Mouse (Mus musculus) heart, postnatal 4 days (tissue): Measurements from ENCODE around the gene Scn1a. TPM values are rescaled to one million over a fixed set of nuclear protein-coding genes. Genes with fewer than 3 reads are reported as not detected.

Experiments used
- DNase-seq: peaks from one replicate; pipeline ENCODE4 v3.0.0; 2021
- total RNA-seq, 2 experiments: library from RNA; stranded (reverse); gene quantifications; 2 replicates each; pipeline ENCODE4 v1.2.3; 2021

The Scn1a gene
- total RNA-seq = under 1 TPM; 0.05 to 0.14 TPM

DNA sequence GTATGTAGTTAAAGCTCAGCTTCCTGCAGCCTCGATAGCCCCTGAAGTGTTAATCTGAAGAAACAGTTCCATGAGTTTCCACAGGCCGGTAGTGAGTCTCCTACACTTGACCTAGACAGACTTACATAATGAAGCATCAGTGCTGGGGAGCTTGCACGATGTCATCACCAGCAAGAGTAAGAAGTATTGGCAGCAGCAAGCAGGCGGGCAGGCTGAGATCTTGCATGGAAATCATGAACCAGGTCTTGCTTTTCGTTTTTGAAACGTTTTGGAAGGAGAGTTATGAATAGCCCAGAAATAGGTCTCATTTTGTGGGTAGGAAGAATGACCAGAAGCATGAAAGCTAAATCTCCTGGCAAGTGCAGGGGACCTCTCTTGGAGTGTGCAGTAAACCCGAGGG is at the start of gene Scn1a:
Gene Scn1a, minus strand, starts transcription at position 130 of the 400 bp plus-strand sequence.
- DNase-seq = no peak

DNA sequence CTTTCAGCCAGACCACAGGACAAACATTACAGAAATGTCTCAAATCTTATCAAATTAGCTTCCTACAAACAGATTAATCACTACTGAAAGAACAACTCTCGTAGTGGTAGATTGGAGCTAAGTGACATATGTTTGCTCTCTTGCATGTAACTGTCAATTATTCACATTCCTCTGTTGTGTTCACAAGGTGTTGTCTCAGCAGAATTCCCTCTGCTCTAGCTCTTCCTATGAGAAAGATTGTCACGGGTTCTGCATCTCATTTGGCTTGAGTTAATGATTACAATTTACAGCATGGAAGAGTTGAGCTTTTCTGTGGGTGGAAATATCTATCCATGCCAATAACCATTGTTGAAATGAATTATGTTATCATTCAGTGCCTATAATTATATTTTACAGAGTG is 37.8 kb upstream of the Scn1a start:
- DNase-seq = no peak

DNA sequence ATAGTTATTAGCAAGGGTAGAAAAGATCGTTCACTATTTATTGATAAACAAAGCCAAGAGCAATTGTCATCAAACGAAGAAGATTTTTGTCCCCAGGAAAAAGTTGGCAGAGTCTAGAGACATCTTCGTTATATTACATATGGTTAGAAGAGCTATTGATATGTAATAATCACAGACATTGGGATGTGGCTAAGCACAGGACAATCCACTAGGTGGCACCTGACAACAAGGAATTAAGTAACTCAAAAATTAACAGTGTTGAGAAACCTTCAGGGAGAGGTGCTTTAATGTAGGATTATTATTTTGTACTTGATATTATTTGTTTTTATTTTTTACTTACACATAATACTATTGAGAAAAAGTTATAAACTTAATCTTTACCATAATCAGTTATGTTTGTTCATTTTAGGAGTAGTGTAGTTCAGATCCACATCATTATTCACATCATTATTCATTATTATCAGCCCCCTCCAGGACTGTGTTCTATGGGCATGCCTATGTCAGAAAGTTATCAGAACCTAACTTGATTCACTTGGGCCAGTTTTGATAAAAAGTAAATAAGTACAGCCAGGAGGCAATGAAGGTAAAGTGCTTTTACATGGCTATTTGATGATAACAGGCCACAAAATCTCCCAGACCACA is 32.7 kb upstream of the Scn1a start:
- DNase-seq = peak; percentile 16

DNA sequence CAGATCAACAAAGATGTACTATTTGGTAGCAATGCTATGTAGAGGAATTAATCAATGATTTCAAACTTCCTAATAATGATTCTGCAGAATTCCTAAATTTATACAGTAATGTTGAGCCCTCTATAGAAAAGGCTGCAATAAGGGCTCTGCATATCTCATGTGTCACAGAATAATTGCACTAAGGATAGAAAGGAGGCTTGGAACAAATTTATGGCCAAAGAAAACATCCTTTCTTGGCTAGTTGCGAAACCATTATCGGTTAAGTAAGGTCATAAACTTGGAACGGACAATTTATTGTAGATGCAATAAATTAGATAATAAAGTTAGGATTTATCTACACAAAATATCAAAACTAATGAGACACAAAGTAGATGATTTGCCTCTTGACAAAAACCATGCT is 24.8 kb upstream of the Scn1a start:
- DNase-seq = no peak

DNA sequence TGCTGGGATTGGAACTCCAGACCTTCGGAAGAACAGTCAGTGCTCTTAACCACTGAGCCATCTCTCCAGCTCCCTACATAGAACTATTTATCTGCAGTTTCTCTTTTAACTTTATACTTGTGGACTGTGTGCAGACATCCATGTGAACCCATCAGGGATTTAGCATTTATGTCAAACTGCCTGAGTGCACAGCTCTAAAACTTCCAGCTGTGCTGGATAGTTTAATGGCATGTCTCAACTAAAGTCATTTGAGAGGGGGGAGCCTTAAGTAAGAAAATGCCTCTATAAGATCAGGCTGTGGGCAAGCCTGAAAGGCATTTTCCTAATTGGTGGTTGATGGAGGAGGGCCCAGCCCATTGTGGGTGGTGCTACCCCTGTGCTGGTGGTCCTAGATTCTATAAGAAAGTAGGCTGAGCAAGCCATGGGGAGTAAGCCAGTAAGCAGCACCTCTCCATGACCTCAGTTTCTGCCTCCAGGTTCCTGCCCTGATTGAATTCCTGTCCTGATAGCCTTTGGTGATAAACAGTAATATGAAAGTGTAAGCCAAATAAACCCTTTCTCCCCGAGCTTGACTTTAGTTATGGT is 24.3 kb upstream of the Scn1a start:
- DNase-seq = no peak

DNA sequence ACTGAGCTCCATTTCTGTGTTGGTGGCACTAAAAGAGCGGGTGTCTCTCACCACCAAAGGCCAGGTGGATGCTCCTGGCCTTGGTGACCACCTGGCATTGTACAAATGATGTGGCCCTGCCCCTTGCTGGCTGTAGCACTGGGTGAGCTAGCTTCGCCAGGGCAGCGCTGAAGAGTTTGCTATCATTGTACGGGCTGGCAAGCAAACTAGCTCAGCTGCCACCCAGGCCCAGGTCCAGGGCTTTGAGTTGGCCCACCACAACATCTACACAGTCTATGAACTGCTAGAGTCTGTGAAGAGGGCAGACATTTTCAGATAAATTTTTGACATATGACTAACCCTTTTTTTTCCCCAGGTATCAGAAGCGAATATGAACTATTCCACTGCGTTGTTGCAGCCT is 23.3 kb upstream of the Scn1a start:
- no peak for DNase-seq

DNA sequence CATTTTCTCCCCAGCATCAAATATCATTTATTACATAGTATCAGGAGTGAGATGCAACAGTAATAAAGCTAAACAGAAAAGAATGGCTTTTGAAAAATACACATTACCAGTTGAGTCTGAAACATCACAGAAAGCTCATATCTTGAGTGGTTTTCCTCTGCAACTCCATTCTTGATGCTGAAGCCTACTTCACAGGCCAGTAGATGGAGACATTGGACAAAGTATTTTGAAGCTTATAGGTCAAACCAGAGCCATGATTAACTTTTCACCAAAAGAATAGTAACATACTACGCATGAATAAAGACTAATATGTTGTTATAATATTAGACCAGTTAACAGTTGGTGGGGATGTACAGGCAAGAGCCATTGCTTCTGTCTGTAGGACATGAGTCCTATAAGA is 21.8 kb upstream of the Scn1a start:
- DNase-seq = no peak

DNA sequence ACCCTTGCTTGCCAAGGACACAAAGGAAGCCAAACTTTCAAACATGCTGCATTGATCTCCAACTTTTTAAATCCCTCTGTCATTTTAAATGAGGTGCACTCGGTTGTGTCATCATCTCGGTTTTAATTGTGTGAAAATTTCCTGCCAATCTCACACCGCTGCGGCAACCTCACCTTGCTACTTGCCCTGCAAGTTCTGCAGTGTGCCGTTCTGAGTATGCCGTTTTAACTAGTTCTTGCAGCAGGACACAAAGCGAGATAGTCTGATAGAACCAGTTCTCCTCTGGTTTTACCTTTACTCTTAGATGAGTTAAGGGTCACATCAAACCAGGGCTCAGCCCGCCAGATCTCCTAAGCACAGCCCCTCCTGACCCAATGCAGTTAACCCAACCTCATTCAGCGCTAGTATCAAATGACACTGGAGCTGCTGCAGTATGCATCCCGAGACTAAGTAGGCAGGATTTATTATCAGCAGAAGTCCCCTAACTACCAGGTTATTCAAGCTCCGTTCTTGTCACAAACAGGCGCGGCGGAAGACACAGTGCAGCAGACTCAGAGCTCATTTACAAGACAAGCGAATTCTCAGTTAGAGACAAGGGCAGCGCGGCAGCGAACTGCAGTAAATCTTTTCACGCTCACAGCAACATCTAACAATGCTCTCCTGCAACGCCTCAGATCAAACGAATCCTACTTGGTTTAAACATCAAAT is 722 bp downstream of the Scn1a start:
- DNase-seq = no peak

DNA sequence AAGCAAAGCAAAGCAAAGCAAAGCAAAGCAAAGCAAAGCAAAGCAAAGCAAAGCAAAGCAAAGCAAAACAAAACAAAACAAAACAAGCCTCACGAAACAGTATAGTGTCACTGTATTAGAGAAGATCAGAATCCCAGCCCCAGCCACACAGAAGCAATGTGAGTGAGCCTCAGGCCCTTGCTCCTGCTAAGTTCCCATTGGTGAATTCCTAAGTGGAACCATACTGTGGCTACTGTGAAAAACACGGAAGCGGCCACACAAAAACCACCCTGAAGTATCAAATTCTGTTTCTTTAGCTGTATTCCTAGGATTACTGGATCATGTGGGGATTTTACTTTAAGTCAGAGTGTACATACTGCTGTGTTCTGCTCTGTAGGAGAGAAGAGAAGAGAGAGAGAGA is 4.4 kb downstream of the Scn1a start:
- no peak for DNase-seq

DNA sequence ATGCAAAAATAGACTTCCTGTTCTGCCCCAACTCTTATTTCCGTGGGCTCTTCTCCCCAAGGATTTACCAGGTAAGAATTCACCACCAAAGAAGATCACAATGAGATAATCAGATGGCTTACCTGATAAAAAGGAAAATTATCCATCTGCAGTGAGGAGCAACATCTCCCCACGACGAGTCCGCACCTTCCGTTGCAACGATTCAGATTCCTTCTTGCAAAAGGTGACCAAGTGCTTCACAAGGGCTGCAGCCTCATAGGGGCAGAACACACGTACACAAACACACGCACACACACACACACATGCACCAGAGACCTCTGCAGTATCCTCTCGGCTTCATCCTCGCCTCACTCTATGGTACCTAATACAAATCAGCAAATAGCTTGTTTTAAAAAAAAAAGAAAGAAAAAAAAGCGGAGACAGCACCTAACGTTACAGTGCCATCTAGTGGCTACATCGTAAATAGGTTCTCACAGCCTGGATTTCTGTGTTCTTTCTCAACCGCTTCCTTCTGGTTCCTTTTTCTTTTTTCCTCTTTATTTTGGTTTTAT is 30.8 kb downstream of the Scn1a start:
- DNase-seq = peak; percentile 35

DNA sequence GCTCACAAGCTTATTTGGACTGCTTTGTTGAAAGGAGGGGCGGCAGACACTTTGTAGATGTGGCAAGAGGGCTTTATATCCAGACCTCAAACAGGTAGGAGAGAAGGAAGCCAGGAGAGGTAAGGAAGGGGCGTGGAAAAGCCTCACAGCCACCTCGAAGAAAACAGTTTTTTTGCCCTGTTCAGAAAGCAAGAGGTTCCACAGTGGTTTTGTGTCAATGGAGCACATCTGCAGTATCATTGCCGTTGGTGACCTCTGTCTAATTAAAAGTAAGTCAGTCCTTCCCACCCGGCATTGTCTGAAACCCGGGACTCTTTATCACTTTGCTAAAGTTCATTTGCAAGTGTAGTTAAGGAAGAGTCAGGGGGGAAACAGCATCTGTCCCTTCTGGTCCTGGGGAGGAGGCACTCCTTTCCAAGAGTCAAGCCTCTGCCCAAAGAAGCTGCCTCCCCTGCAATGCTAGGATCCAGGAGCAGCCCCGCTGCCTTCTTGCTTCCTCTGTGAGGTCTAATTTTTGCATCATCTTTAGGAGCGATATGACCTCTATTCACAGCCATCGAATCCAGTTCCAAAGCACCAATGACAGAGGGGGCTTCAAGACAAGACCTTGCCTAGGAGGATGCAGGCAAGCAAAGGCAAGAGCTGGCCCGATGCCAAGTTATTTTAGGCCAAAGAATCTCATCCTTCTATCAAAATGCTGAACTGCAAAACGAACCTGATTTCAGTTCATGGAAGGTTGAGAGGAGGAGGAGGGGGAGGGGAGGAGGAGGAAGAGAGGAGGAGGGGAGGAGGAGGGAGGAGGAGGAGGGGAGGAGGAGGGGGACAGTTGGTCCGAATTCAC is 31.5 kb downstream of the Scn1a start:
- peak; percentile 23 for DNase-seq

DNA sequence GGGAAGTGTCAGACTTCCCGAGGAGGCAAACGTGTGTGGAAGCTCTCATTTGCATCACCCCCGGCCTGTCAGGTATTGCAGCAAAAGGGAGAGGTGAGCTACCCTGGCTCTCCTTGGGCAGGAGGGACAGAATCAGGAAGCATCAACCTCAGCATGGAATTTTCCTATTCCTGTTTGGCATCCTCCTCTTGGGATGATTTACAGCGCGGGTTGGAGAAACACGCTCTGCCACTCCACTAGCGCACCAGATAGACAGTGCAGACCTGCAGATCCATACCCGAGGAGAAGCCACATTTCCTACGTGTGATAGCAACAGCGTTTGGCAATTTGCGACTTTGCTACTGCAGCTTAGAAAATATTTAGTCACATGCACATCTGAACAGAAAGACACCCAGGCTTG is 32.2 kb downstream of the Scn1a start:
- DNase-seq = no peak

DNA sequence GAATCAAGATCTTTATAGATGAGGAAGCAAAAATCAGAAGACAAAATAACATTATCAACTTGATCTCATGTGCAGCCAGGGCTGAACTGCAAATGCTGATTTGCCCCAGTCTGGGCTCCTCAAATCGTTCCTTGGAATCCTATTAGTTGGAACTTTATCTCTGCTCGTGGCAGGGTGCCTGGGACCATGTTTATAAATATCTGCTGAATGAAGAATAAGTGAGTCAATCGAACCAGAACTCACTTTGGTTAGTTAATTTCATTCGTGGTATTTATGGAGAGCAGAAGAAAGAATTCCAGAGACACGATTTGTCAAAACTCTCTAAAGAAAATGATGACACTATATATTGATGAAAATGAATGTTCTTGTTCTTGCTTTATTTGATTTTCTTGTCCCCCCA is 48.1 kb downstream of the Scn1a start:
- DNase-seq = no peak

DNA sequence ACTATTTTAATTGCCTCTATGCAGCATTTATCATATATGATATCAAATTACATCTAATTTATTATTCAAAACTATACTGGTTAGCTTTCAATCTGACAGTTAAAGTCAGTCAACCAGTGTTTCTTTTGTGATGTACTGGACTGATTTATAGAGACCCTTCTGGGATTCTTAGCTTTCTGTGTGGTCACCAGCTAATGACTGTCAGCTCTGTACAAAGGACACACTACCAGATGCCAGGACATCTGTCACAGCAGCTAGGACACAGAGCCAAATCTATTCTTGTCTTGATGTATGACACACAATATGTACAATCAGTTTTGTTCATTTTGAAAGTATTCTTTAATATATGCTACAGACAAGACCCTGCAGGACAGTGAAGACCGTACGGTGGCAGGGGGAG is 72.7 kb downstream of the Scn1a start:
- DNase-seq = no peak

DNA sequence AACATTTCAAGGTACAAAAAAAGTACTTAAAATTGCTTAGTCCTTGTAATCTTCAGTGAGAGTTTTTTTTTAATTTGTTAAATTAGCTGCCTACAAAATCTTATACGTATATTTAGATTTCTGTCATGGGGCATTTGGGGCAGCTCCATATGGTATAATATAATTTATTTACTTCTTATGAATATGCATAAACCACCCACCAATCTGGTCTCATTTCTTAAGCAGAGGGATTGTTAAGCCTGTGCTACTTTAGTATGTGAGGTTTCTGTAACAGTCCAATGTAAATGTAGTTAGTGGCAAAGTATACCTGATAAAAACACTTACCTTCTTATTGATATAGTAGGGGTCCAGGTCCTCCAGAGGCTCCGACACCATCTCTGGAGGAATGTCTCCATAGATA is 90.0 kb downstream of the Scn1a start:
- DNase-seq = no peak

DNA sequence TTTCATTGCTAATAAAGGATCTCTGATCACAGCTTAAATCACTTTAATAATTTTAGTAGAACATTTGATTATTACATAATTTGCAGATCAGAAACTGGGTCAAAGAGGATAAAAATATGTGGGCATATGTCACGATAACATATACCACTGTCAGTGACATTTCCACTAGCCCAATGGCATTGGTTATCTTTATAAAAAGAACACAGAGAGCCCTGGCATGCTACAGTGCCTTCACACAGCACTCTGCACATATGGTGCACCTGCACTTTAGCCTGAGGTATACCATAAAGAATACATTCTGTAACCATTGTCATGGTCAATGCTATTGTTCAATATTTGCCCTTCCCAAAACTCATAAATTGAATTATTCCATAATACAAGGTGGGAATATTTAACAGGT is 94.0 kb downstream of the Scn1a start:
- no peak for DNase-seq

DNA sequence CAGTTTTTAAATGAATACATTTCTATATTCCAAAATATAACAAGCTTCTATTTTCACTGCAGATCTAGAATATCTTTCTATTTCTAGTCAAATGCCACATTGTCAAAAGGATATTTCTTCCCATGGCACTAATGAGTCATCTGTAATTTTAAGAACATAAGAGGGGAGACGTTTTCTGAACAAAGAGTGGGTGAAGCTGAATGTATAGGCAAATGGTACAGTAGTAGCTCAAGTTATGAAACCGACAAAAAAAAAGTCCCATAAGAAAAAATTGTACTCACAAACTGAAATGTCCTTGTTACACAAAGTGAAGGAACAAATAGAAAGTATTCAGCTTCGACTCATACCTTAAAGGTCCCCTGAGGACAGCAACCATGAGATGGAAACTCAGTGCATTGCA is 94.5 kb downstream of the Scn1a start:
- DNase-seq = no peak

DNA sequence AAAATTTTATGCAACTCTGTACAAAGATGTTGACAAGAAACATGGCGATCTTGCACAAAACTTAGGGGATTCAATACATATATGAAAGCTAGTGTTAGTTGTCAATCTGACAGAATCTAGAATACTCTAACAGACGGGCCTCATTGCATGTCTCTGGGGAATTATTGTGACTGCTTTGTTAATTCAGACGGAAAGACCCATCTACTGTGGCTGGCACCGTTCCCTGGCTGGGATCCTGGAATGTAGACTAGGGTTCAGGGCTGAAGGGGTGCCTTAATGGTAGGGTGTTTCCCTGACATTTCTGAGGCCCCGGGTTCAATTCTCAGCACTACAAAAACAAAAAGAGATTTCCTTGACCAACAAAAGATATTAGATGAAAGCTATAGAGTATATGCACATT is 103.2 kb downstream of the Scn1a start:
- no peak for DNase-seq

DNA sequence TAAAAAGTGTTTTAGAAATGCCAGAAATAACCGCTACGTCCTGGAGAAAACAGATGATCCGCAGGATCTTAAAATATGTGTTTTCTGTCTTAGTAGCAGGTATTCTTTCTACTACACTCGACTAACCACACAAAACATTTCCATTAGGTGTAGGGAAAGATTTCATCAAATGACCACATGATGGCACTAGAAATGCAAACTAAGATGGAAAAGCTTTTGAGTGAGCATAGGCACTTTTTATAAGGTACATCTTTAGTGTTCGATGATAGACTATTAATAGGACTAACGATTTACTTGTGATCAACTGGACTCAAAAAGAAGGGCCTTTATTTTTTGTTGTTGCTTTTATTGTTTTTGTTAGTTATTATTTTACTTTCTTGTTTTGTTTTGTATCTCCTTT is 104.2 kb downstream of the Scn1a start:
- no peak for DNase-seq

DNA sequence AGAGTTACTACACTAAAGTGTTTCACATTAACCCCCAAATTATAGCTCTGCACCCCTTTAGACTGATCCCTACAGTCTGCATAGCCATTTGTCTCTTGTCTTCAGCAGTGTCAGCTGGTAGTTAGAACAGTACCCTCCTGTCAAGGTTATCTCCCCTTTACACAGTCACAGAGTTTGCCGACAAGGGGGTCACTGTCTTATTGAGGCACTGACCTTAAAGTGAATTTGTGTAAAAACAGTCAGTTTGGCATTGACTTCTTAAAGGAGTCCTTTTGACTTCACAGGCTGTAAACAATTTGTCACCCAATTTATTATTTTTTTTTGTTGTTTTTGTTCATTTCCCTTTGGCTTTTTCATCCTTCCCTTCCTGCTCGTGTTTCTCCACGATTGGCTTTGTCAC is 168.1 kb downstream of the Scn1a start:
- no peak for DNase-seq

DNA sequence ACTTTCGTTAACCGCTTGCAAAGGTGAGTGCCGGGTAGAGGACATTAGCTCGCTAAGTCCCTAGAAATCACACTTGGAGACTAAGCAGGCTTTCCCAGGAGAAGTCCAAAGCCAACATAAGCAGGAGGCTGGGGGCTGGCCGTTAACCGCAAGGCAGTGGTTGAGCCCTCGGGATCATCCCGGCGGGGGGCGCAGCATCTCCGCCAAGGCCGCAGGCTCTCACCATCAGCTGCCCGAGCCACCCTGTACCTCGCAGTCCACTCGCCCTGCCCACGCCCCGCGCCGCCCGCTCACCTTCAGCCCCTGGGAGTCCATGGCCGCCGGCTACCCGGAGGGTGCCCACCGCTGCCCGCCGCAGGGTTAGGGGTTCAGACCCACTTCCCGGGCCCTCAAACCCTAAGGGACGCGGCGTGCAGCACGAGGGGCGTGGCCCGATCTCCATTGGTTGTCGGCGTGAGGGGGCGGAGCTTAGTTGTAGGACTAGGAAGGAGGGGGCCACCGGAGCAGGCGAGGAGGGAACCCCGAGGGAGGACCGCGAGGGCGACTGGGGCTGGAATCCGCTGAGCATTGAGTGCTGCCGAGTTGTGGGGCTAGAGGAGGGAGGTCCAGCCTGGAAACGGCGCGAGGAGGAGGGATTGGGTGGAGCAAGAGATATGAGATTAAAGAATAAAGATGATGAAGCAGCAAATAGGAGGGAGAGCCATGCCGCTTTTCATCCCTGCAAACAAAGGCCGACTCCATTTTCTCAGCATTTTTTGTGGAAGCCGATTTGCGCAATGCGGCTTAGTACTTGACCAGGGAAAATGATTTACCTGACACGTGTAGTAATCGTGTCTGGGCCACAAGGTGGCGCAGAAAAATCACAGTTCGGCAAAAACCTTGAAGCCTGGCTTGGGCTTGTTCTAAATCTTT is 184.2 kb downstream of the Scn1a start, which contains the start of gene Ttc21b:
Gene Ttc21b, minus strand, starts transcription at position 398 of the 912 bp plus-strand sequence.
- peak; percentile 96 for DNase-seq

DNA sequence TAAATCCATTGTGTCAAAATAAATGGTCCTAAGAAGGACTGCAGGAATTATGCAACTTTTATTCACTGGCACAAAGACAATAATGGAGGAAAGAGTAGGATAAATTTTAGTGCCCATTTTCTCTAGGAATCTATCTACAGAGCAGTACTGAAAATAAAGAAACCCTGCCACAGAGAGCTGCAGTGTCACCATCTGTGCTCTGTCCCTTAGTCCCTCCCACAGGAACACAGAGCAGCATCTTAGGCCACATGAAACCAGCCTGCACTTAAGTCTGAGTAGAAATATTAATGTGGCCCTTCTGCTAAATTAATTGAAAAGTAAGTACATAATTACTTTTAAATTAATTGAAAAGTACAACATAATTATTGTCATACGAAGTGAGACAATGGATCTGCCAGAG is 196.6 kb downstream of the Scn1a start:
- no peak for DNase-seq
